Mouse (Mus musculus): Measurements from ENCODE around the gene Fam222b. TPM values are rescaled to one million over a fixed set of nuclear protein-coding genes. Genes with fewer than 3 reads are reported as not detected.

Fam222b gene
- polyA plus RNA-seq, 1 experiment from 2014 or later: 5.1 TPM

DNA sequence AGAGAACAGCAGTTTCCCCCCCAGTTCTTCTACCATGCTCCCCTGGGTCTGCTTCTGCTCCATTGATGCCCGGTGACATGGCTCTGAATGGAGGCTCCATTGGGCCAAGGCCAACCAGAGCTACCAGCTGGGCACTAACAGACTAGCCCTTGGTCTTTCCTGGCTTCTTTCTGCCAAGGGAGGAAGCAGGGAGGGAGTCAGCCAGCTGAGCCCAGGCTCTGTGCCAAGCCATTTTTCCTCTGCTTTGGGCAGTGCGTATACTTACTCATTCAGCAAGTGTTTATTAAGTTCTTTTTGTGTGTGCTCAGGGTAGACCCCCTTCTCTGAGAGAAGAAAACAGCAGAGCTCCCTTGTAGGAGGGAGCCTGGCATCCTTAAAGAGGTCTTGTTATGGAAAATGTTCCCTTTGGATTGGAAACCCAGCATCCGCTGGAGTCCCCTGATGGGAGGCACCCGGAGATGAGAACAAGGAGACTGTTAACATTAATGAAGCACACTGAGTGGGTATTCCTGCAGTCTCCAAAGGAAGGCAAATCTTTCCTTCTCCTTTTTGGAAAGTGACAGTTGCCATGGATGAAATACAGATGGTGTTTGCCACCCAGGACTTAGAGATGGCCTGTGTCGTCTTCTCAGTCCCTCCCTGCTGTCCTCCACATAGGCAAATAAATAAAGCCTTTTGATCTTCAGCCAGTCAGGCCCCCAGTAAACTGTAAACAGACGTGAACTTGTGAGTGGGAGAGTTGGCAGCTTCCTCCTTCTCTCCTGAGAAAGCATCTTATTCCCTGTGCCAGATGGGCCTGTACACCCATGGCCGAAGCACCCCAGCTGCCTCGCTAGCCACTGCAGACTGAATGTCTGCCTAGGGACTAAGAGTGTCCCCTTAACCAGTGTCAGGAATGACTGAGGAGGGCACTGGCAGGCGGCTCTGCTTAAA lies 58.1 kb downstream of the Fam222b start:
- ATAC-seq (ENCODE audit: low FRiP score, low TSS enrichment): peak; percentile 34; the same call in 1 of the 2 replicates
- Histone ChIP-seq H3K4me2 (replicated peaks; ENCODE audit: low read depth) (no peak overlapping the region), H3K9me3 (ENCODE audit: control insufficient read depth, low read length) (no peaks in the 10 kb centered on the region), H3K27me3 (ENCODE audit: control insufficient read depth, insufficient read depth, low read length) (no peaks in the 10 kb centered on the region), H3K27ac (replicated peaks) (peak overlapping the region; percentile 75), H3K36me3 (ENCODE audit: control insufficient read depth, insufficient read depth, low read length) (peaks cover 14% of the 10 kb centered on the region), H3K4me1 (replicated peaks; ENCODE audit: control insufficient read depth, insufficient read depth) (peaks cover 5% of the 10 kb centered on the region; the same call in 1 of the 2 replicates), H3K9ac (ENCODE audit: low read length) (0 out of 2 replicates have a peak overlapping the region, but pooled peaks have one; percentile 23), H3K4me3 (ENCODE audit: low read depth, low read length) (no peak overlapping the region)
- TF ChIP-seq CTCF (IDR thresholded peaks at IDR 0.05; ENCODE audit: low read depth): no peak
- TF ChIP-seq EP300 (optimal IDR thresholded peaks at IDR 0.05): no peak
- WGBS: 39% methylated on average over 9 of the region's 9 CpGs
- DNase-seq (ENCODE audit: low spot score): peak; percentile 50

DNA sequence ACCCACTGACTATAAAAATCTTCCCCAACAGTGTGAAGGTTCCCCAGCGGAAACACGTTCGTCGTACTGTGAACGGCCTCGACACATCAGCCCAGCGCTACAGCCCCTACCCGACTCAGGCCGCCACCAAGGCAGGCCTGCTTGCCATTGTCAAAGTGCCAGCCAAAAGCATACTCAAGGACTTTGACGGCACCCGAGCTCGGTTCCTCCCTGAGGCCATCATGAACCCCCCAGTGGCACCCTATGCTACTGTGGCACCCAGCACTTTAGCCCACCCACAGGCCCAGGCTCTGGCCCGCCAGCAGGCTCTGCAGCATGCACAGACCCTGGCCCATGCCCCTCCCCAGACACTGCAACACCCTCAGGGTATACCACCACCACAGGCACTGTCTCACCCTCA lies 59.3 kb downstream of the Fam222b start:
- Histone ChIP-seq H3K36me3 (ENCODE audit: control insufficient read depth, insufficient read depth, low read length) (peaks cover 14% of the 10 kb centered on the region), H3K4me1 (replicated peaks; ENCODE audit: control insufficient read depth, insufficient read depth) (peaks cover 5% of the 10 kb centered on the region; the same call in 1 of the 2 replicates), H3K9ac (ENCODE audit: low read length) (0 out of 2 replicates have a peak overlapping the region, but pooled peaks have one; percentile 13), H3K27me3 (ENCODE audit: control insufficient read depth, insufficient read depth, low read length) (no peaks in the 10 kb centered on the region), H3K9me3 (ENCODE audit: control insufficient read depth, low read length) (no peaks in the 10 kb centered on the region), H3K27ac (replicated peaks) (peak overlapping the region; percentile 75; the same call in 1 of the 2 replicates), H3K4me2 (replicated peaks; ENCODE audit: low read depth) (no peak overlapping the region), H3K4me3 (ENCODE audit: low read depth, low read length) (no peak overlapping the region)
- no peak for DNase-seq (ENCODE audit: low spot score)
- 80% methylated on average over 13 of the region's 13 CpGs for WGBS
- TF ChIP-seq EP300 (optimal IDR thresholded peaks at IDR 0.05) (no peak), CTCF (IDR thresholded peaks at IDR 0.05; ENCODE audit: low read depth) (no peak)
- ATAC-seq (ENCODE audit: low FRiP score, low TSS enrichment): peak; percentile 41; the same call in 1 of the 2 replicates

DNA sequence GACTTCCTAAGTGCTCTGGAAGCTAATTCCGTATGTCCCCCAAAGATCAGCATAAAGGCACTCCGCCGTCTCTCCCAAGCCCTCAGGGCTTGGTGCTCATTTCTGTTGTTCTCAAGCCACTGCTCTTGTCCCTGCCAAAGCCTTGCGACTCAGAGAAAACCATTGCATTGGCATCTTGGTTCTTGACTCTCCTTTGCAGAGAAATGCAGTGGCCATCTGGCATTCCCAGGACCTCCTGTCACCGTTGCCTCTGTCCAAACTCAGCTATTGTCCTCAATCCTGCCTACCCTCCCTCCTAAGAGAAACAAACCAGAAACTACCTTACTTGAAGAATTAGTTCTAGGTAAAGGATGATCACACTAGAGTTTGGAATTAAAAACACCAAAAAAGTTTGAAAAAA lies 61.2 kb downstream of the Fam222b start:
- Histone ChIP-seq H3K9ac (ENCODE audit: low read length) (no peak overlapping the region), H3K4me3 (ENCODE audit: low read depth, low read length) (no peak overlapping the region), H3K27me3 (ENCODE audit: control insufficient read depth, insufficient read depth, low read length) (no peaks in the 10 kb centered on the region), H3K36me3 (ENCODE audit: control insufficient read depth, insufficient read depth, low read length) (peaks cover 25% of the 10 kb centered on the region), H3K27ac (replicated peaks) (no peak overlapping the region), H3K9me3 (ENCODE audit: control insufficient read depth, low read length) (no peaks in the 10 kb centered on the region), H3K4me2 (replicated peaks; ENCODE audit: low read depth) (no peak overlapping the region), H3K4me1 (replicated peaks; ENCODE audit: control insufficient read depth, insufficient read depth) (peaks cover 5% of the 10 kb centered on the region; the same call in 1 of the 2 replicates)
- TF ChIP-seq CTCF (IDR thresholded peaks at IDR 0.05; ENCODE audit: low read depth) (no peak), EP300 (optimal IDR thresholded peaks at IDR 0.05) (no peak)
- ATAC-seq (ENCODE audit: low FRiP score, low TSS enrichment): no peak
- no peak for DNase-seq (ENCODE audit: low spot score)
- 78% methylated on average over 5 of the region's 5 CpGs for WGBS

DNA sequence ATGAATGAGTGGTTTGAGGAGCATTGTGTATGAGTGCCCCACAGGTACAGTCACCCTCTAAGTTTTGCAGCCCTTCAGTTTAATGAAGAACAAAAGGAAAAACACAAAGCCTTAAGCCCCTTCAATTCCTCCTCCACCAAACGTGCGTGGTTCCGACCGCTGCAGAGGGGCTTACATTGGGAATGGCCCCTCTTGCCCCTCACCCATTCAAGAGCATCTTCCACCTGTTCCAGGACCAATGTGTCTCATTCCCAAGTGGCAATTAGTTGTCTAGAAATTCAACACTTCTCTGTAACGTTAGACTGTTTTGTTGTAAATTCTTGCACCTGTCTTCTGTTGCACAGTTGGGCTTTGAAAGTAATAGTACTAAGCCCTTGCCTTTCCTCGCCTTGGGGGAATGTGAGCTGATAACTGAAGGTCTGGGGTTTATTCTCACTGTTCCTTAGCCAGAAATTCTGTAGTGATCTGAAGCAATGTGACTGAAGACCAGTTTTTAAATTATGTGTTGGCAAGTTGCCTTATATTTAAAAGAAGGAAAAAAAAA lies 61.8 kb downstream of the Fam222b start:
- Histone ChIP-seq H3K27me3 (ENCODE audit: control insufficient read depth, insufficient read depth, low read length) (no peaks in the 10 kb centered on the region), H3K27ac (replicated peaks) (no peak overlapping the region), H3K9me3 (ENCODE audit: control insufficient read depth, low read length) (no peaks in the 10 kb centered on the region), H3K9ac (ENCODE audit: low read length) (no peak overlapping the region), H3K4me2 (replicated peaks; ENCODE audit: low read depth) (no peak overlapping the region), H3K4me3 (ENCODE audit: low read depth, low read length) (no peak overlapping the region), H3K36me3 (ENCODE audit: control insufficient read depth, insufficient read depth, low read length) (peaks cover 29% of the 10 kb centered on the region), H3K4me1 (replicated peaks; ENCODE audit: control insufficient read depth, insufficient read depth) (peaks cover 5% of the 10 kb centered on the region; the same call in 1 of the 2 replicates)
- ATAC-seq (ENCODE audit: low FRiP score, low TSS enrichment) (no peak), DNase-seq (ENCODE audit: low spot score) (no peak)
- 66% methylated on average over 6 of the region's 6 CpGs for WGBS
- TF ChIP-seq EP300 (optimal IDR thresholded peaks at IDR 0.05) (no peak), CTCF (IDR thresholded peaks at IDR 0.05; ENCODE audit: low read depth) (no peak)

DNA sequence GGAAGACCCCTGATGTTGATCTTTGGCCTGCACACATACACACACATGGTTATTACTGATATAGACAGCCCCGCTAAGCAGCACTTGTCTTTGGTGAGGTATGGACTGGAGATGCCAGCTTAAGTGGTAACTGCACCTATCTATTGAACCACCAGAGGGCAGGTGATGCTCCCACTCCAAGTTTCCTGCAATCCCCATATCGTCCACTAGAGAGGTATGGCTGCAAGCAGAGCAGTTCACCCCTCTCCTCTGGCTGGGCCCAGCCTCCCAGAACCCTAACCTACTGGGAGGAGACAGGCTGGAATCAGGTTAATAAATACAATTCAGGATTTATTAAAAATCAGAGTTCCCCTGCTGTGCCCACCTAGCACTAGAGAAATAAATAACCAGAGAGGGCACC lies 64.6 kb downstream of the Fam222b start:
- peak; percentile 63 for ATAC-seq (ENCODE audit: low FRiP score, low TSS enrichment)
- H3K27ac ChIP-seq (replicated peaks): no peak overlapping the region
- H3K27me3 ChIP-seq (ENCODE audit: control insufficient read depth, insufficient read depth, low read length): no peaks in the 10 kb centered on the region
- 13% methylated on average over 2 of the region's 2 CpGs for WGBS
- peaks cover 8% of the 10 kb centered on the region for H3K4me1 ChIP-seq (replicated peaks; ENCODE audit: control insufficient read depth, insufficient read depth)
- no peaks in the 10 kb centered on the region for H3K9me3 ChIP-seq (ENCODE audit: control insufficient read depth, low read length)
- peak; percentile 84 for DNase-seq (ENCODE audit: low spot score)
- TF ChIP-seq CTCF (IDR thresholded peaks at IDR 0.05; ENCODE audit: low read depth) (peak; percentile 99), EP300 (optimal IDR thresholded peaks at IDR 0.05) (no peak)
- peaks cover 28% of the 10 kb centered on the region for H3K36me3 ChIP-seq (ENCODE audit: control insufficient read depth, insufficient read depth, low read length)
- H3K4me2 ChIP-seq (replicated peaks; ENCODE audit: low read depth): no peak overlapping the region
- H3K9ac ChIP-seq (ENCODE audit: low read length): no peak overlapping the region
- no peak overlapping the region for H3K4me3 ChIP-seq (ENCODE audit: low read depth, low read length)

Measured in stomach, postnatal 0 days (tissue).